Mouse (Mus musculus) midbrain, embryonic 11.5 days (tissue): ENCODE data around the gene Tmem8. TPM values are rescaled to one million over a fixed set of nuclear protein-coding genes. Genes with fewer than 3 reads are reported as not detected.
A peak's percentile ranks its signal among the peaks of the same experiment; 100 is the strongest.

Experiments
- ATAC-seq: fragments of 200-750 bp; cut with Nextera tagmentation; 2 replicates; pipeline ENCODE4 v1.8.0; 2017; ENCODE audit warnings: moderate TSS enrichment, moderate library complexity; ENCODE audit not compliant: low FRiP score
- DNase-seq: peaks from one replicate; pipeline ENCODE4 v3.0.0; 2015; ENCODE audit warnings: low spot score; ENCODE audit errors: missing footprints
- H3K27ac ChIP-seq: fragments of 300-500 bp; sonication (generic); 2 replicates; pipeline ENCODE4 v1.5.1; 2014; ENCODE audit warnings: low read depth, low read length
- H3K27me3 ChIP-seq: fragments of 300-500 bp; sonication (generic); 2 replicates; pipeline ENCODE4 v1.6.1; 2014; ENCODE audit warnings: mild to moderate bottlenecking, low read length, moderate library complexity, mixed read lengths; ENCODE audit not compliant: control insufficient read depth, insufficient read depth
- H3K36me3 ChIP-seq: fragments of 300-500 bp; sonication (generic); 2 replicates; pipeline ENCODE4 v1.6.1; 2014; ENCODE audit warnings: mild to moderate bottlenecking, low read length, moderate library complexity, mixed read lengths; ENCODE audit not compliant: control insufficient read depth, insufficient read depth
- H3K4me1 ChIP-seq: fragments of 300-500 bp; sonication (generic); 2 replicates; pipeline ENCODE4 v1.6.1; 2014; ENCODE audit warnings: low read length; ENCODE audit not compliant: control insufficient read depth, insufficient read depth
- H3K4me2 ChIP-seq: fragments of 300-500 bp; sonication (generic); 2 replicates; pipeline ENCODE4 v1.6.1; 2014; ENCODE audit warnings: mild to moderate bottlenecking, moderate library complexity
- H3K4me3 ChIP-seq: fragments of 300-500 bp; sonication (generic); 2 replicates; pipeline ENCODE4 v1.5.1; 2014; ENCODE audit warnings: low read depth, low read length
- H3K9ac ChIP-seq: fragments of 300-500 bp; sonication (generic); 2 replicates; pipeline ENCODE4 v1.6.1; 2014; ENCODE audit warnings: low read length
- H3K9me3 ChIP-seq: fragments of 300-500 bp; sonication (generic); 2 replicates; pipeline ENCODE4 v1.6.1; 2016; ENCODE audit warnings: low read length; ENCODE audit not compliant: control insufficient read depth
- WGBS: fragments of 180-500 bp; shearing (Covaris S2); extraction: QIAGEN DNeasy Blood & Tissue Kit; methylation state at CpG from one replicate; pipeline ENCODE4 v1.1.7; 2014; 5-methylcytosine and 5-hydroxymethylcytosine counted together
- polyA plus RNA-seq: library from polyadenylated mRNA; unstranded; fragments of >200 nt; fragmentation: Nextera tagmentation; extraction: Ambion mirVana; gene quantifications from 2 replicates; pipeline ENCODE4 v1.2.1, GENCODE M21; 2014

Gene Tmem8
- polyA plus RNA-seq: 1.1 and 1.3 TPM in 2 replicates

DNA sequence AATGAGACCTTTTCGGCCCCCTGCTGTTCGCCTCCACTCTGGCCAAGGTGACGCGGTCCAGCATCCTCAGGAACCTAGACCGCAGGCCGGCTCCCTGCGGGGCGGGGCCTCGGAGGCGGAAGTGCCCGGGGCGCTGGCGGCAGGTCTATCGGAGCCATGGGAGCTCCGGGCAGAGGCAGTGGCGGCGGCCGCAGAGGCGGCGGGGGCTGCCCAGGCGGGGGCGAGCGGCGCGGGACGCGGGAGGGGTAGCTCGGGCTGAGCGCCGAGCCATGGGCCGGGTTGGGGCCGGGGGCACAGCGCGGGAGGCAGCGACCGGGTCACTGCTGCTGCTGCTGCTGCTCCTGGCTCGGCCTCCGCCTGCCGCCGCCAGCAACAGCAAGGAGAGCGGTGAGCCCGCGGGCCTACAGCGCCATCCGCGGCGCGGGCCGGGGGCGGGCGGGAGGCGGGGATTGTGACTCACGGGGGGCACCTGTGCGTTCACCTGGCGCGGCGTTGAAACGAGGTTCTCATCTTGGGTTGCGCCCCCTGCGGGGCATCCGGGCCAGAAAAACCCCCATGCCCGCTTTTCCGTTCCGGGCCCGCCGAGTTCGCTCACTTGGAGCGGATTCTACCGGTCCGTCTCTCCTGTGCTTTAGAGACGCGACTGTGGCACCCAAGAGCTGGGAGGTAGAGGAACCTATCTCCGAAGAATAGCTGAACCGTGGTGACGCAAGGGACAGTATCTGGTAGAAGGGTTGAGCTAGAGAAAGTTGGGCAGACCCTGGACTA lies at the start of gene Tmem8:
Tmem8 (plus strand) TSS at position 119 of the 768 bp plus-strand sequence.
- peaks cover 13% of the 10 kb centered on the region for H3K4me1 ChIP-seq
- no peaks in the 10 kb centered on the region for H3K36me3 ChIP-seq
- peak; percentile 80 for ATAC-seq
- H3K27ac ChIP-seq: no peak within 1 kb of the TSS
- peak within 1 kb of the TSS; percentile 70 for H3K4me3 ChIP-seq
- under 1% methylated on average over 69 of the region's 75 CpGs for WGBS
- H3K27me3 ChIP-seq: peaks cover 42% of the 10 kb centered on the region
- peak within 1 kb of the TSS; percentile 97 for H3K4me2 ChIP-seq
- H3K9ac ChIP-seq: peak within 1 kb of the TSS; percentile 77
- DNase-seq: peak; percentile 96
- H3K9me3 ChIP-seq: no peaks in the 10 kb centered on the region

DNA sequence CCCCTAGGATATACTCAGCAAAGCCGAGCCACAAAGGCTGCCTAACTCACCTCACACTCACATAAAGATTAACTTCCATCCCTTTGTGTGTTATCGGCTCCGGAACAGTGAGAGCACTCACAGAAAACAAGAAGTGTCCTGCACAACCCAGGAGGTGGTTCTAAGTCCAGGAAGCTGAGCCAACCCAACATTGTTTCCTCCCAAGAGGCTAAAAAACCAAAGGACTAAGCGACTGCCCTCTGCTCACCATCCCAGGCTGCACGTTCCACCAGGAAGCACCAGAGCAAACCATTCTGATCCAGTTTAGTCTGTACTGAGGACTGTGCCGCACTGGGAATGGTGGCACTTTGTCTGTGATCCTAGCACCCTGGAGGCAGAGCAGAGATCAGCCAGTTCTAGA lies 48.2 kb upstream of the Tmem8 start:
- no peak overlapping the region for H3K4me2 ChIP-seq
- no peak overlapping the region for H3K27ac ChIP-seq
- no peak overlapping the region for H3K4me3 ChIP-seq
- 0 out of 2 replicates have a peak overlapping the region, but pooled peaks have one; percentile 21 for H3K9ac ChIP-seq
- peak; percentile 79 for DNase-seq
- peaks cover 2% of the 10 kb centered on the region; the same call in 1 of the 2 replicates for H3K36me3 ChIP-seq
- H3K9me3 ChIP-seq: no peaks in the 10 kb centered on the region
- H3K27me3 ChIP-seq: no peaks in the 10 kb centered on the region
- 77% methylated on average over 6 of the region's 6 CpGs for WGBS
- H3K4me1 ChIP-seq: peaks cover 32% of the 10 kb centered on the region
- no peak for ATAC-seq

DNA sequence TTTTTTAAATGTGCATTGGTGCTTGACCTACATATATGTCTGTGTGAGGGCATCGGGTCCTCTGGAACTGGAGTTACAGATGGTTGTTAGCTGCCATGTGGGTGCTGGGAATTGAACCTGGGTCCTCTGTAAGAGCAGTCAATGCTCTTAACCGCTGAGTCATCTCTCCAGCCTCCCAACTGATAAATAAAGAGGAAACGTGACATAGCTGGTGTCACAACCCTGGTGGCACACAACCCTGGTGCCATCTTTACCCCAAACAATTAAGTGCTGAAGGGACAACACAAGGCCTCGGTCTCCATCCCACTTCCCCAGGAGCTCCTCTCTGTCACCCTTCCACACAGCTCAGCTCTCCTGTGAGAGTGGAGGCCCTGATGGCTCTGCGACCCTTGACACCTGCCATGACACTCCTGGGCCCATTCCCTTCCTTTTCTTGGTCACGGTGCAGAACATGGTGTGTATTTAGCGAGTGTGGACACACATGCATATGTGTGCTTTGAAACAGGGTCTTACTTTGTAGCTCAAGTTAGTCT lies 46.5 kb upstream of the Tmem8 start:
- no peak for ATAC-seq
- peaks cover 33% of the 10 kb centered on the region for H3K4me1 ChIP-seq
- H3K36me3 ChIP-seq: no peaks in the 10 kb centered on the region

DNA sequence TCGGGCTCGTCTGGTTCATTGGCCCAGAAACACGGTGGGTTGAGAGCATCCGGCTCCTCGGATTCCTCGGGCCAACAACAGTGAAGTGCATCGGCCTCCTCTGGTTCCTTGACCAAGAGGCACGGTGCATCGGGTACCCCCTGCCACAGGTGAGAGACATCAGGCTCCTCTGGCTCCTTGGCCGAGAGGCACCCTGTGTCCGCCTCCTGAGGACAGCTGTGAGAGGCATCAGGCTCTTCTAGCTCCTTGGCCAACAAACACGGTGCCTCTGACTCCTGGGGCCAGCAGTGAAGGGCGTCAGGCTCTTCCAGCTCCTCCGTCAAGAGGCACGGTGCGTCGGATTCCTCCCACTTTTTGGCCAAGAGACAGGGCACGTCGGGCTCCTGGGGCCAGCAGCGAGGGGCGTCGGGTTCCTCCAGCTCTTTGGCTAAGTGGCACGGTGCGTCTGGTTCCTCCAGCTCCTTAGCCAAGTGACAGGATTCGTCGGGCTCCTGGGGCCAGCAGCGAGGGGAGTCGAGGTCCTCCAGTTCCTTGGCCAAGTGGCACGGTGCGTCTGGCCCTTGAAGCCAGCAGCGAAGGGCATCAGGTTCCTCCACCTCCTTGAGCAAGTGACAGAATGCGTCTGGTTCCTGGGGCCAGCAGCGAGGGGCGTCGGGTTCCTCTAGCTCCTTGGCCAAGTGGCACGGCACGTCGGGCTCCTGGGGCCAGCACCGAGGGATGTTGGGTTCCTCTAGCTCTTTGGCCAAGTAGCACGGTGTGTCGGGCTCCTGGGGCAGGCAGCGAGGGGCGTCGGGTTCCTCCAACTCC lies 44.9 kb upstream of the Tmem8 start:
- peaks cover 33% of the 10 kb centered on the region for H3K4me1 ChIP-seq
- ATAC-seq: peak; percentile 42
- peak; percentile 96 for DNase-seq
- H3K27ac ChIP-seq: no peak overlapping the region
- peaks cover 3% of the 10 kb centered on the region; the same call in 1 of the 2 replicates for H3K27me3 ChIP-seq
- peak overlapping the region; percentile 63 for H3K4me3 ChIP-seq
- 2% methylated on average over 44 of the region's 44 CpGs for WGBS
- H3K4me2 ChIP-seq: peak overlapping the region; percentile 99
- no peaks in the 10 kb centered on the region for H3K9me3 ChIP-seq
- peak overlapping the region; percentile 87 for H3K9ac ChIP-seq
- H3K36me3 ChIP-seq: no peaks in the 10 kb centered on the region

More for the DNA sequence above, 46.5 kb upstream of the Tmem8 start:
- Histone ChIP-seq H3K27ac (no peak overlapping the region), H3K4me3 (peak overlapping the region; percentile 63), H3K9me3 (no peaks in the 10 kb centered on the region), H3K9ac (peak overlapping the region; percentile 87), H3K27me3 (peaks cover 3% of the 10 kb centered on the region; the same call in 1 of the 2 replicates), H3K4me2 (peak overlapping the region; percentile 99)
- peak; percentile 75 for DNase-seq
- 90% methylated on average over 7 of the region's 7 CpGs for WGBS

DNA sequence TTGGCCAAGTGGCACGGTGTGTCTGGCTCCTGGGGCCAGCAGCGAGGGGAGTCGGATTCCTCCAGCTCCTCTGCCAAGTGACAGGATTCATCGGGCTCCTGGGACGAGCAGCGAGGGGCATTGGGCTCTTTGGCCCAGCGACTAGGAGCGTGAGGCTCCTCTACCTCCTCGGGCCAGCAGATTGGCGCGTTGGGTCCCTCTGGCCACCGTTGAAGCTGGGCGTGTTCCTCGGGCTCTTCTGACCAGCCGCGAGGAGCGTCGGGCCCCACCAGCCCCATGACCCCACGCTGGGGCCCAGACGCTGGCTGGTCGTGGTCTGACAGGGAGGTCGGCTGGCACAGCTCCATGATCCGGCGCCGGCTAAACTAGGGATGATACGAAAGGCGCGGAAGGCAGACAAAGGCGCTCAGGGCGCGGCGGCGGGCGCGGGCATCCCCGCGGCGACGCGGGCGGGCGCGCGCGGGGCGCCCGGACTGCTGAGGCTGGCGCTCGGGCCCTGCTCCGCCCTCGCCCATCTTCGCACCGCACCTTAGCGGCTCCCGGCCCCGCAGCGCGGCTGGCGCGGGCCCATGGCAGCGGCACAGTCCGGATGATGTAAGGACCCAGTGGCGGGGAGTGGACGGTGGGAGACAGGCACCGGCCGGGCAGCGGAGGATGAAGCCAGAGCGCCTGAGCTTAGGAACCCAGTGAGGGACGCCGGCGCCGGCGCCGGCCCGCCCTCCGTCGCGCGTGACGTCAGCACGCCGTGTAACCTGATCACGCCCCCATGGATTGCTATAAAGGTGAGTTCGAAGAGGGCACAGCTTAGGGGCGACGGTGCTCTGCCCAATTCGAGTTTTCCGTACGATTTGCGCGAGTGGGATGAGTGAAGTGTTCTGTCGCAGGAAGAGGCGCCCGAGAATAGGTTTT lies 44.0 kb upstream of the Tmem8 start, which contains the start of gene Rab11fip3:
Rab11fip3 (minus strand) TSS at position 725 of the 909 bp plus-strand sequence.
- Histone ChIP-seq H3K9ac (peak within 1 kb of the TSS; percentile 87), H3K4me2 (peak within 1 kb of the TSS; percentile 99), H3K27me3 (peaks cover 3% of the 10 kb centered on the region; the same call in 1 of the 2 replicates), H3K36me3 (no peaks in the 10 kb centered on the region), H3K4me1 (peaks cover 33% of the 10 kb centered on the region), H3K9me3 (no peaks in the 10 kb centered on the region), H3K4me3 (peak within 1 kb of the TSS; percentile 63), H3K27ac (peak within 1 kb of the TSS; percentile 45)
- ATAC-seq (peak; percentile 94), DNase-seq (peak; percentile 99)
- under 1% methylated on average over 93 of the region's 94 CpGs for WGBS

DNA sequence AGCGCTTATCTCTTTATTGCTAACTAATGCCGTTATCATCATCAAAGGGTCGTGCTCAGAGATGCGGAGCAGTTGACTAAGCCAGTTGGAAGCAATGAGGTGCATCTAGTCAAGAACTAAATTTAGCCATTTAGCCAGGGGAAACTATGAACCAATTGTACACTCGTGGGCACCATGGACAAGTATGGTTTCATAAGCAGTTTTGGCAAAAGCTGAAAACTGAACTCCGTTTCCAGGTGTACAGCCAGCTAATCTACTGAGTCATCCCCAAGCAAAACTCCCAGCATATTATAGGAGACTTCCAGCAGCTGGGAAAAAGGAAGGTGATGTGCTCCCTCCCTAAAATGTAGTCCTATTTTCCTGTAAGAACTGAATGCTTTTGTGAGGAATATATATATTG lies 43.0 kb upstream of the Tmem8 start:
- 40% methylated on average over 6 of the region's 6 CpGs for WGBS
- peak overlapping the region; percentile 99 for H3K4me2 ChIP-seq
- peaks cover 3% of the 10 kb centered on the region; the same call in 1 of the 2 replicates for H3K27me3 ChIP-seq
- DNase-seq (no peak), ATAC-seq (no peak)
- H3K9me3 ChIP-seq: no peaks in the 10 kb centered on the region
- no peak overlapping the region; the same call in 1 of the 2 replicates for H3K9ac ChIP-seq
- H3K36me3 ChIP-seq: no peaks in the 10 kb centered on the region
- peak overlapping the region; percentile 63; the same call in 1 of the 2 replicates for H3K4me3 ChIP-seq
- H3K27ac ChIP-seq: no peak overlapping the region
- peaks cover 32% of the 10 kb centered on the region for H3K4me1 ChIP-seq

DNA sequence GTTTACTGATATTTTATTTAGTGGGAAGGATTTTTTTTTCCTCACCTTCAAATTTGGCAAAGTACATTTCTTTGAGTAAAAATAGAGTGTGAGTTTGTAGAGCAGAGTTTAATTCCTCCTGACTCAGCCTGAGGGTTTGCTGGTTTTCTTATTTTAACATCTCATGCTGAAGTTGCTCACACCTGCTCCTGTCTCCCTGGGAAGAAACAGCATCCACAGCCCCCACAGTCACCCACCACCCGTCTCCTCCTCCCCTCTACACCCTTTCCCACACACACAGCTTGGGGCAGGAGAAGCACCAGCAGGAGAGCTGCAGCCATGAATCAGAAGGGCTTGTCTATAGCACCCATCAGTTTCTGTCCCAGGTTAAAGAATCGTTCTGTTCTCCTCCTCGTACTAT lies 37.9 kb upstream of the Tmem8 start:
- Histone ChIP-seq H3K9me3 (no peaks in the 10 kb centered on the region), H3K4me3 (no peak overlapping the region), H3K36me3 (no peaks in the 10 kb centered on the region), H3K27me3 (peaks cover 3% of the 10 kb centered on the region; the same call in 1 of the 2 replicates), H3K27ac (no peak overlapping the region), H3K4me2 (no peak overlapping the region), H3K9ac (no peak overlapping the region), H3K4me1 (no peaks in the 10 kb centered on the region)
- DNase-seq: peak; percentile 73
- 75% methylated on average over 3 of the region's 3 CpGs for WGBS
- ATAC-seq: no peak

DNA sequence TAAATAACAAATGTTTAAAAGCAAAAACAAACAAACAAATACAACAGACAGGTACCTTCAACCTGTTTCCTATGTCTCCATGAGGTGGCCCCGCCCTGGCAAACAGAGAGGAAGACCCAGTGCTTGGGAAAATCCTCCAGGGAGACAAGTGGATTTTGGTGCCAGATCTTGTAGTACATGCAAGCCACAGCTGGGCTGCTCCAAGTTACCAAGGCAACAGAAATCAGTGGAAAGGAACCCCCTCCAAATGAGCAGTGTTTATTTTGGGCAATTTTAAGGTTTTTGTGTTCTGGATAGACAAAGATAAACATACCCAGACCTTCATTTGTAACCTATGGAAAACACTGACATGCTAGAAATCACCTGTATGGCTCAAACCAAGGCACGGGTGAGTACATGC lies 34.2 kb upstream of the Tmem8 start:
- no peak for ATAC-seq
- no peaks in the 10 kb centered on the region for H3K9me3 ChIP-seq
- H3K4me3 ChIP-seq: no peak overlapping the region
- H3K27me3 ChIP-seq: no peaks in the 10 kb centered on the region; the same call in 1 of the 2 replicates
- 90% methylated on average over 2 of the region's 2 CpGs for WGBS
- H3K4me1 ChIP-seq: no peaks in the 10 kb centered on the region
- no peaks in the 10 kb centered on the region for H3K36me3 ChIP-seq
- no peak overlapping the region for H3K4me2 ChIP-seq
- H3K27ac ChIP-seq: no peak overlapping the region
- peak; percentile 10 for DNase-seq
- H3K9ac ChIP-seq: no peak overlapping the region
